Mouse (Mus musculus) ES-E14 (cell line): ENCODE measurements around the gene Sh3bp5l.
"Not testable (repeated sequence)": the region's sequence is repeated elsewhere in the genome, so short reads cannot be mapped to it uniquely, and the experiment has no call there.

Experiments used
- CHD2 ChIP-seq: IDR thresholded peaks from 2 replicates; pipeline ENCODE4 v1.6.1; 2014; ENCODE audit warnings: mild to moderate bottlenecking, low read depth, low read length, inconsistent platforms
- MAFK ChIP-seq: IDR thresholded peaks from 2 replicates; pipeline ENCODE4 v1.6.1; 2014; ENCODE audit warnings: mild to moderate bottlenecking, low read depth, low read length, inconsistent platforms; ENCODE audit not compliant: insufficient read depth

DNA sequence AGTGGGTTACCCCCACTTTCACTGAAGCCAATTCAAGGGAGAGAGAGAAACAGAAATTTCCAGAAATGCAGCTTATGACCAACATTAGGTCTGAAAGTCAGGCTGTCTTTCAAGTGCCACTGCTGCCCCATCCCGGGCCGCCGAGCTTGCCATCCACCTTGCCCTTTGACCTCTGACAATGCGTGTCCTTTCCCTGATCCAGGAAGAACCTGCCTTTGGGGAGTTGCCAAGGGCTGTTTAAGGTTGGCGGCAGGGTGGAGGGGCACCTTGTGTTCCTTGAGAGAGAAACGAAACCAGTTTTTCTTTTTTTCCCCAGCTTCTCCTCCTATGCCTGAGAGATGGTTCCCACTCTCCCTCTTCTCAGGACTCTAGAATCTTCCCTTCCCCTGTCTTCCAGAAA lies 32.0 kb downstream of the Sh3bp5l start:
- TF ChIP-seq CHD2, MAFK: not testable (repeated sequence)
